Mouse (Mus musculus) kidney, adult 9 months (tissue): ENCODE measurements around the gene Cst6.
A peak's percentile ranks its signal among the peaks of the same experiment; 100 is the strongest.
"Not testable (repeated sequence)": the region's sequence is repeated elsewhere in the genome, so short reads cannot be mapped to it uniquely, and the experiment has no call there.

Experiments
- DNase-seq: peaks from one replicate; pipeline ENCODE4 v3.0.0; 2022

Gene Cst6

GRCm38 (mm10) chr19:5349502-5349873 lies at the start of gene Cst6:
TSS of gene Cst6 (minus strand) at chr19:5349574.
- not testable (repeated sequence) for DNase-seq

GRCm38 (mm10) chr19:5395371-5395770 lies 46.0 kb upstream of the Cst6 start:
- DNase-seq = no peak

- no peak for DNase-seq
Observed at GRCm38 (mm10) chr19:5394168-5394567, 44.8 kb upstream of the Cst6 start.

- peak; percentile 81 for DNase-seq
Observed at GRCm38 (mm10) chr19:5392892-5393291, 43.5 kb upstream of the Cst6 start.

- DNase-seq = no peak
Observed at GRCm38 (mm10) chr19:5390416-5390815, 41.0 kb upstream of the Cst6 start.

GRCm38 (mm10) chr19:5389647-5390046 lies 40.3 kb upstream of the Cst6 start:
- DNase-seq = peak; percentile 37

GRCm38 (mm10) chr19:5388588-5389242 lies 39.3 kb upstream of the Cst6 start, which contains the start of gene Sart1:
TSS of gene Sart1 (minus strand) at chr19:5388703.
- peak; percentile 97 for DNase-seq

- DNase-seq = no peak
Observed at GRCm38 (mm10) chr19:5388011-5388441, 38.7 kb upstream of the Cst6 start.

GRCm38 (mm10) chr19:5384715-5385114 lies 35.3 kb upstream of the Cst6 start:
- no peak for DNase-seq

- DNase-seq = no peak
Observed at GRCm38 (mm10) chr19:5383326-5383725, 34.0 kb upstream of the Cst6 start.

- DNase-seq = no peak
Observed at GRCm38 (mm10) chr19:5377446-5377845, 28.1 kb upstream of the Cst6 start.

GRCm38 (mm10) chr19:5374748-5375147 lies 25.4 kb upstream of the Cst6 start:
- no peak for DNase-seq

- no peak for DNase-seq
Observed at GRCm38 (mm10) chr19:5374177-5374576, 24.8 kb upstream of the Cst6 start.

- DNase-seq = no peak
Observed at GRCm38 (mm10) chr19:5372724-5373123, 23.4 kb upstream of the Cst6 start.

- no peak for DNase-seq
Observed at GRCm38 (mm10) chr19:5370932-5371331, 21.6 kb upstream of the Cst6 start.

- no peak for DNase-seq
Observed at GRCm38 (mm10) chr19:5367455-5367854, 18.1 kb upstream of the Cst6 start.

GRCm38 (mm10) chr19:5367053-5367359 lies 17.6 kb upstream of the Cst6 start, which contains the start of gene Banf1:
TSS of gene Banf1 (minus strand) at chr19:5367168.
- DNase-seq = no peak

GRCm38 (mm10) chr19:5366175-5367052 lies 17.0 kb upstream of the Cst6 start, which contains the start of gene Eif1ad:
TSS of gene Eif1ad (plus strand) at chr19:5366741.
- peak; percentile 97 for DNase-seq

- DNase-seq = no peak
Observed at GRCm38 (mm10) chr19:5365751-5366150, 16.4 kb upstream of the Cst6 start.

- DNase-seq = no peak
Observed at GRCm38 (mm10) chr19:5364124-5364523, 14.8 kb upstream of the Cst6 start.

- no peak for DNase-seq
Observed at GRCm38 (mm10) chr19:5362186-5362585, 12.8 kb upstream of the Cst6 start.

- DNase-seq = no peak
Observed at GRCm38 (mm10) chr19:5356080-5356479, 6.7 kb upstream of the Cst6 start.

- DNase-seq = no peak
Observed at GRCm38 (mm10) chr19:5353609-5354008, 4.2 kb upstream of the Cst6 start.
